Mouse (Mus musculus) stomach, postnatal 0 days (tissue): ENCODE results near the gene Uhrf1. TPM values are rescaled to one million over a fixed set of nuclear protein-coding genes. Genes with fewer than 3 reads are reported as not detected.

Experiments
- ATAC-seq: fragments of 200-750 bp; cut with Nextera tagmentation; 2 replicates; pipeline ENCODE4 v1.8.0; 2017; ENCODE audit not compliant: low FRiP score, low TSS enrichment
- DNase-seq: peaks from one replicate; pipeline ENCODE4 v3.0.0-alpha.2; 2016; ENCODE audit warnings: low spot score
- H3K27ac ChIP-seq: fragments of 300-500 bp; sonication (generic); replicated peaks from 2 replicates; pipeline ENCODE4 v1.5.1; 2014; ENCODE audit warnings: mild to moderate bottlenecking, control low read depth
- H3K27me3 ChIP-seq: fragments of 300-500 bp; sonication (generic); 2 replicates; pipeline ENCODE4 v1.6.1; 2014; ENCODE audit warnings: low read length; ENCODE audit not compliant: control insufficient read depth, insufficient read depth
- H3K36me3 ChIP-seq: fragments of 300-500 bp; sonication (generic); 2 replicates; pipeline ENCODE4 v1.6.1; 2014; ENCODE audit warnings: low read length, mixed read lengths; ENCODE audit not compliant: control insufficient read depth, insufficient read depth
- H3K4me1 ChIP-seq: fragments of 300-500 bp; sonication (generic); replicated peaks from 2 replicates; pipeline ENCODE4 v1.6.1; 2014; ENCODE audit warnings: antibody characterized with exemption; ENCODE audit not compliant: control insufficient read depth, insufficient read depth
- H3K4me2 ChIP-seq: fragments of 300-500 bp; sonication (generic); replicated peaks from 2 replicates; pipeline ENCODE4 v1.6.1; 2014; ENCODE audit warnings: low read depth, mild to moderate bottlenecking, control low read depth, moderate library complexity
- H3K4me3 ChIP-seq: fragments of 300-500 bp; sonication (generic); 2 replicates; pipeline ENCODE4 v1.5.1; 2014; ENCODE audit warnings: low read depth, low read length, control low read depth
- H3K9ac ChIP-seq: fragments of 300-500 bp; sonication (generic); 2 replicates; pipeline ENCODE4 v1.6.1; 2014; ENCODE audit warnings: mild to moderate bottlenecking, low read length, control low read depth, mixed read lengths
- H3K9me3 ChIP-seq: fragments of 300-500 bp; sonication (generic); 2 replicates; pipeline ENCODE4 v1.6.1; 2016; ENCODE audit warnings: low read length; ENCODE audit not compliant: control insufficient read depth
- CTCF ChIP-seq: IDR thresholded peaks from 2 replicates; pipeline ENCODE4 v1.5.1; 2016; ENCODE audit warnings: antibody characterized with exemption, low read depth, mild to moderate bottlenecking, moderate library complexity
- EP300 ChIP-seq: optimal IDR thresholded peaks from 2 replicates; pipeline ENCODE3; 2016; ENCODE audit warnings: antibody characterized with exemption
- WGBS: fragments of 180-500 bp; shearing (Covaris S2); extraction: QIAGEN DNeasy Blood & Tissue Kit; methylation state at CpG from one replicate; pipeline ENCODE4 v1.1.7; 2014; 5-methylcytosine and 5-hydroxymethylcytosine counted together
- polyA plus RNA-seq: library from polyadenylated mRNA; unstranded; fragments of >200 nt; fragmentation: Nextera tagmentation; extraction: Ambion mirVana; gene quantifications from 2 replicates; pipeline ENCODE4 v1.2.1, GENCODE M21; 2015

The Uhrf1 gene
- polyA plus RNA-seq, 1 experiment from 2014 or later: 18.4 TPM

GRCm38 (mm10) chr17:56304718-56305117 lies 1.6 kb downstream of the Uhrf1 start:
- ATAC-seq: no peak
- no peaks in the 10 kb centered on the region for H3K27me3 ChIP-seq
- peaks cover 5% of the 10 kb centered on the region; the same call in 1 of the 2 replicates for H3K4me1 ChIP-seq
- H3K4me3 ChIP-seq: peak overlapping the region; percentile 70
- H3K9ac ChIP-seq: peak overlapping the region; percentile 70
- TF ChIP-seq CTCF: no peak
- TF ChIP-seq EP300: no peak
- no peaks in the 10 kb centered on the region for H3K9me3 ChIP-seq
- no peak overlapping the region for H3K27ac ChIP-seq
- H3K4me2 ChIP-seq: peak overlapping the region; percentile 97
- 12% methylated on average over 11 of the region's 11 CpGs for WGBS
- no peaks in the 10 kb centered on the region for H3K36me3 ChIP-seq
- no peak for DNase-seq

DNA sequence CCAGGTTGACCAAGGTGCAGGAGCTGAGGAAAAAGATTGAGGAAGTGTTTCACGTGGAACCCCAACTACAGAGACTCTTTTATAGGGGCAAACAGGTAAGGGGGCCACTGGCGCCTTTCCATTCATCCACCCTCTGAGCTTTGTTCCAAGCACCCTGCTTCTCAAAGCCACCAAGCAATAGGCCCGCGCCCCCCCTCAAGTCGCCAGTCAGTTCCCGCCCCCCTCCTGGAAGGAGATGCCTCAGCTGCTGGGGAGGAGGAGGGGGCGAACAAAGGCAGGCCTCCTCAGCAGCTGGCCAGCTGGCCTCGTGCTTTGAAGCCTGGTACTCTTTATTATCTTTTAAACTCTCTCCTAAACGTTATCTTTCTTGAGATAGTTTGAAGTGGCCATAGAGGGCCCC lies 2.0 kb downstream of the Uhrf1 start:
- WGBS: 25% methylated on average over 8 of the region's 9 CpGs
- peak overlapping the region; percentile 27; the same call in 1 of the 2 replicates for H3K9ac ChIP-seq
- TF ChIP-seq CTCF: no peak
- no peak for TF ChIP-seq EP300
- DNase-seq (no peak), ATAC-seq (no peak)
- H3K36me3 ChIP-seq: no peaks in the 10 kb centered on the region
- no peaks in the 10 kb centered on the region for H3K27me3 ChIP-seq
- peak overlapping the region; percentile 70 for H3K4me3 ChIP-seq
- H3K4me1 ChIP-seq: peaks cover 5% of the 10 kb centered on the region; the same call in 1 of the 2 replicates
- H3K27ac ChIP-seq: no peak overlapping the region
- peak overlapping the region; percentile 97 for H3K4me2 ChIP-seq
- H3K9me3 ChIP-seq: no peaks in the 10 kb centered on the region

GRCm38 (mm10) chr17:56305826-56306225 lies 2.7 kb downstream of the Uhrf1 start:
- 55% methylated on average over 8 of the region's 8 CpGs for WGBS
- no peak overlapping the region for H3K4me2 ChIP-seq
- H3K4me1 ChIP-seq: peaks cover 5% of the 10 kb centered on the region; the same call in 1 of the 2 replicates
- H3K27ac ChIP-seq: no peak overlapping the region
- no peak overlapping the region for H3K4me3 ChIP-seq
- no peaks in the 10 kb centered on the region for H3K36me3 ChIP-seq
- TF ChIP-seq CTCF: peak; percentile 67
- no peak for TF ChIP-seq EP300
- peak; percentile 61 for DNase-seq
- no peaks in the 10 kb centered on the region for H3K9me3 ChIP-seq
- H3K9ac ChIP-seq: no peak overlapping the region
- no peaks in the 10 kb centered on the region for H3K27me3 ChIP-seq
- ATAC-seq: no peak

GRCm38 (mm10) chr17:56308088-56308487 lies 5.0 kb downstream of the Uhrf1 start:
- H3K27ac ChIP-seq: peak overlapping the region; percentile 69
- peaks cover 8% of the 10 kb centered on the region; the same call in 1 of the 2 replicates for H3K36me3 ChIP-seq
- TF ChIP-seq CTCF: no peak
- H3K9me3 ChIP-seq: no peaks in the 10 kb centered on the region
- H3K4me1 ChIP-seq: peaks cover 5% of the 10 kb centered on the region; the same call in 1 of the 2 replicates
- ATAC-seq (peak; percentile 58), DNase-seq (peak; percentile 83)
- H3K4me2 ChIP-seq: no peak overlapping the region
- H3K4me3 ChIP-seq: no peak overlapping the region
- no peak overlapping the region; the same call in 1 of the 2 replicates for H3K9ac ChIP-seq
- H3K27me3 ChIP-seq: no peaks in the 10 kb centered on the region
- 52% methylated on average over 6 of the region's 6 CpGs for WGBS

- Histone ChIP-seq H3K27me3 (no peaks in the 10 kb centered on the region), H3K36me3 (peaks cover 11% of the 10 kb centered on the region), H3K27ac (0 out of 2 replicates have a peak overlapping the region, but pooled peaks have one; percentile 69), H3K4me3 (no peak overlapping the region), H3K9ac (no peak overlapping the region), H3K4me2 (no peak overlapping the region), H3K9me3 (no peaks in the 10 kb centered on the region), H3K4me1 (peaks cover 5% of the 10 kb centered on the region; the same call in 1 of the 2 replicates)
- DNase-seq (no peak), ATAC-seq (no peak)
- no peak for TF ChIP-seq EP300
- no peak for TF ChIP-seq CTCF
- 76% methylated on average over 15 of the region's 15 CpGs for WGBS
Observed at GRCm38 (mm10) chr17:56309191-56309945, 6.2 kb downstream of the Uhrf1 start.

DNA sequence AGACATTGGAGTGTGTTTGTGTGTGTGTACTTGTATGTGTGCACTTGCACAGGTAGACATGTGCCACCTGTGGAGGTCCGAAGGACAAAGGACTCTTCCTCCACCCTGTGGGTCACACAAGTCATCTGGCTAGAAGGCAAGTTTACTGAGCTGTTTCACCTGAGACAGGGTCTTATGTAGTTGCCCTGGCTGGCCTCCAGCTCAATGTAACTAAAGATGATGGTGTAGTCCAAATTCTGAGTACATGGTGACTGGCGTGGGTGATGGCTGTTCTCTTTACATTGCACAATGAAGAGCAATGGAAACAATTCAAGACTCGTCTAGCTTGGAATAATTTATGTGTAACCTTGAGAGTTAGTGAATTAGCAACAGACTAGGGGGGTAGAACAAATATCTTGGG lies 21.3 kb downstream of the Uhrf1 start:
- ATAC-seq (no peak), DNase-seq (no peak)
- Histone ChIP-seq H3K9me3 (no peaks in the 10 kb centered on the region), H3K9ac (no peak overlapping the region), H3K27me3 (no peaks in the 10 kb centered on the region), H3K4me3 (no peak overlapping the region), H3K4me2 (no peak overlapping the region), H3K27ac (no peak overlapping the region), H3K36me3 (no peaks in the 10 kb centered on the region), H3K4me1 (peaks cover 14% of the 10 kb centered on the region)
- 53% methylated on average over 3 of the region's 3 CpGs for WGBS
- TF ChIP-seq CTCF (no peak), EP300 (no peak)
